Mouse (Mus musculus) midbrain, embryonic 16.5 days (tissue): Measurements from ENCODE around the gene Col24a1. TPM values are rescaled to one million over a fixed set of nuclear protein-coding genes. Genes with fewer than 3 reads are reported as not detected.

ENCODE experiments used
- ATAC-seq: fragments of 200-750 bp; cut with Nextera tagmentation; 2 replicates; pipeline ENCODE4 v1.8.0; 2017; ENCODE audit warnings: moderate TSS enrichment
- H3K27ac ChIP-seq: fragments of 300-500 bp; sonication (generic); 2 replicates; pipeline ENCODE4 v1.5.1; 2014; ENCODE audit warnings: mild to moderate bottlenecking, low read length, mixed read lengths
- H3K27me3 ChIP-seq: fragments of 300-500 bp; sonication (generic); 2 replicates; pipeline ENCODE4 v1.6.1; 2014; ENCODE audit warnings: low read depth, low read length, mixed read lengths; ENCODE audit not compliant: control insufficient read depth, insufficient read depth
- H3K36me3 ChIP-seq: fragments of 300-500 bp; sonication (generic); 2 replicates; pipeline ENCODE4 v1.6.1; 2014; ENCODE audit warnings: mild to moderate bottlenecking, low read length, moderate library complexity, mixed read lengths; ENCODE audit not compliant: control insufficient read depth, insufficient read depth
- H3K4me1 ChIP-seq: fragments of 300-500 bp; sonication (generic); 2 replicates; pipeline ENCODE4 v1.6.1; 2014; ENCODE audit warnings: mild to moderate bottlenecking, low read length, mixed read lengths; ENCODE audit not compliant: control insufficient read depth, insufficient read depth
- H3K4me2 ChIP-seq: fragments of 300-500 bp; sonication (generic); 2 replicates; pipeline ENCODE4 v1.6.1; 2014; ENCODE audit warnings: mild to moderate bottlenecking, low read length, mixed read lengths
- H3K4me3 ChIP-seq: fragments of 300-500 bp; sonication (generic); 2 replicates; pipeline ENCODE4 v1.5.1; 2014; ENCODE audit warnings: low read depth, mild to moderate bottlenecking, low read length, moderate library complexity, mixed read lengths
- H3K9ac ChIP-seq: fragments of 300-500 bp; sonication (generic); 2 replicates; pipeline ENCODE4 v1.6.1; 2014; ENCODE audit warnings: low read depth, low read length, mixed read lengths
- H3K9me3 ChIP-seq: fragments of 300-500 bp; sonication (generic); replicated peaks from 2 replicates; pipeline ENCODE4 v1.6.1; 2014; ENCODE audit warnings: mild to moderate bottlenecking, low read length, mixed read lengths; ENCODE audit not compliant: control insufficient read depth, poor library complexity, severe bottlenecking
- WGBS: fragments of 180-500 bp; shearing (Covaris S2); extraction: QIAGEN DNeasy Blood & Tissue Kit; methylation state at CpG from one replicate; pipeline ENCODE4 v1.1.7; 2014; 5-methylcytosine and 5-hydroxymethylcytosine counted together
- polyA plus RNA-seq: library from polyadenylated mRNA; unstranded; fragments of >200 nt; fragmentation: Nextera tagmentation; extraction: Ambion mirVana; gene quantifications from 2 replicates; pipeline ENCODE4 v1.2.1, GENCODE M21; 2015

Gene Col24a1
- polyA plus RNA-seq, 1 experiment from 2014 or later: 1.6 TPM

DNA sequence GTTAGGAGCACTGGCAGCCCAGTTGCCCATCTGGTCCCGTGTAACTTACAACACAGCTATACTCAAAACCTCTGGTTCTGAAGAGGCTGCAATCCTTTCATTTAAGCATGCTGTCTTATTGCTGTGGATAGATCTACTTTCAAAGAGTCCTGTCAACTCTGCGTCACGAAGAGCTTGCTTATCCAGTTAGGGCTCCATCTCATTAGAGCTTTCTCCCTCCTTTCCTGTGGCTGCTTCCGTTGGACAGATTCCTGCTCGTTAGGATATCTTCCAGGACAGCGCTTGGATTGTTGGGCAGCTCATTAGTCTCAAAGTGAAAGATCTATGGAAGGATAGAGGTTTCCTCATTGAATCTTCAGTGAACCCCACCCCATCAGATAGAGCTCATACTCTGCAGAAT, 206.6 kb downstream of the Col24a1 start:
- H3K4me3 ChIP-seq: no peak overlapping the region
- no peaks in the 10 kb centered on the region; the same call in 1 of the 2 replicates for H3K9me3 ChIP-seq
- no peak overlapping the region for H3K9ac ChIP-seq
- H3K4me2 ChIP-seq: no peak overlapping the region
- 71% methylated on average over 6 of the region's 6 CpGs for WGBS
- ATAC-seq: no peak
- no peak overlapping the region for H3K27ac ChIP-seq
- H3K4me1 ChIP-seq: no peaks in the 10 kb centered on the region
- no peaks in the 10 kb centered on the region for H3K36me3 ChIP-seq
- no peaks in the 10 kb centered on the region for H3K27me3 ChIP-seq

DNA sequence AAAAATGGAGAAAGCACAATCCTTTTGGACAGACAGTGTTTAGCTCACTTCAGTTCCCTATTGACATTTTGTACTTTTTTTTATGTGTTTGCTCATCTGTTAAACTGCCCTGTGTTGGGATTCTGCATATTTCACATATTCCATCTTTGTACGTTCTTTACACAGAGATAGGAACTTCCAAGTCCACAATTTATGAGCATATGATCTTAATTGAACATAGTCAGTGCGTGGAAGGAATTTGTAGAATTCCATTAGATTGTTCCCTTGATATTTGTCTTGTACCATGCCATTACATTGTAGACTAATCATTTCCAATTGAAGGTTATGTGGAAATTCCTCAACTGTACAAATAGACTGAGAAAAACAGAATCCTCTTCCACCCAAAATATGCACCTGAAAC, 212.6 kb downstream of the Col24a1 start:
- no peaks in the 10 kb centered on the region for H3K36me3 ChIP-seq
- 91% methylated on average over 2 of the region's 2 CpGs for WGBS

DNA sequence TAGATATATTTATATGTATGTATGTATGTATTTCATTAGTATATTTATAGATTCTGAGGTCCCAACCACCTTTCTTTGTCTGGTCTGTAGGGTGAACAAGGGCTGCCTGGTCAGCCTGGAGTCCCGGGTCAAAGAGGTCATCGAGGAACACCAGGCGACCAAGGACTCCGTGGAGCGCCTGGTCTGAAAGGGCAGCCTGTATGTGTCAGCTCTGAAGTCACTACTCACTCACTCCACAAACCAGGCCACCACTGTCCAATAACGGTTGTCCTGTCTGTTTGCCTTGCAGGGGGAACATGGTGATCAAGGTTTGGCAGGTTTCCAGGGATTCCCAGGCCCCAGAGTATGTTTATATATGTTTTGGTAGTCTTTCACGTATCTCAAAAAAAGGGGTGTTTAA, 216.3 kb downstream of the Col24a1 start:
- no peaks in the 10 kb centered on the region for H3K36me3 ChIP-seq
- H3K27me3 ChIP-seq: no peaks in the 10 kb centered on the region
- no peak overlapping the region for H3K4me2 ChIP-seq
- no peaks in the 10 kb centered on the region for H3K4me1 ChIP-seq
- H3K9me3 ChIP-seq: no peaks in the 10 kb centered on the region
- no peak overlapping the region for H3K27ac ChIP-seq
- 77% methylated on average over 7 of the region's 7 CpGs for WGBS
- no peak overlapping the region for H3K9ac ChIP-seq
- ATAC-seq: no peak
- H3K4me3 ChIP-seq: no peak overlapping the region

More for the DNA sequence above, 212.6 kb downstream of the Col24a1 start:
- no peak for ATAC-seq
- H3K27ac ChIP-seq: no peak overlapping the region
- H3K4me3 ChIP-seq: no peak overlapping the region
- no peaks in the 10 kb centered on the region for H3K4me1 ChIP-seq
- H3K4me2 ChIP-seq: no peak overlapping the region
- H3K9me3 ChIP-seq: no peaks in the 10 kb centered on the region
- H3K27me3 ChIP-seq: no peaks in the 10 kb centered on the region
- no peak overlapping the region for H3K9ac ChIP-seq

DNA sequence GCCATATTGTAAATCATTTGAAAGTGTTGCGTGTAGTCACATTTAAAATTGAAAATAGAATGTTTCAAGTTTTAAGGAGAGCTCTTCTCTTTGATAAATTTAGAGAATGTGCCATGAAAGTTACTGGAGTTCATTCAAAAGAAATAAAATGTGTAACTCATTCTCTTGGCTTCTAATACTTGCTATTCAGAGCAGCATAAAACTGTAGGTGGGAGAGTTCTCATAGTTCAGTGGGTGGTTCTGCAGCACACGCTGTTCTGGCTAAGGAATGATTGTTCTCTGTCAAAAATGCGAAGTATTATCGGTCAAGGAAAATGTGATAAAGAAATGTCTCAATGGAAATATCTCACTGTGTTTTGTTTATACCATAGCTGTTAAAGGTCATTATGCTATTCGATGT, 221.9 kb downstream of the Col24a1 start:
- H3K4me2 ChIP-seq: no peak overlapping the region
- no peak overlapping the region for H3K4me3 ChIP-seq
- no peaks in the 10 kb centered on the region for H3K36me3 ChIP-seq
- H3K4me1 ChIP-seq: no peaks in the 10 kb centered on the region
- H3K9me3 ChIP-seq: no peaks in the 10 kb centered on the region
- no peak for ATAC-seq
- H3K9ac ChIP-seq: no peak overlapping the region
- H3K27me3 ChIP-seq: no peaks in the 10 kb centered on the region
- no peak overlapping the region for H3K27ac ChIP-seq
- WGBS: 86% methylated on average over 5 of the region's 5 CpGs

DNA sequence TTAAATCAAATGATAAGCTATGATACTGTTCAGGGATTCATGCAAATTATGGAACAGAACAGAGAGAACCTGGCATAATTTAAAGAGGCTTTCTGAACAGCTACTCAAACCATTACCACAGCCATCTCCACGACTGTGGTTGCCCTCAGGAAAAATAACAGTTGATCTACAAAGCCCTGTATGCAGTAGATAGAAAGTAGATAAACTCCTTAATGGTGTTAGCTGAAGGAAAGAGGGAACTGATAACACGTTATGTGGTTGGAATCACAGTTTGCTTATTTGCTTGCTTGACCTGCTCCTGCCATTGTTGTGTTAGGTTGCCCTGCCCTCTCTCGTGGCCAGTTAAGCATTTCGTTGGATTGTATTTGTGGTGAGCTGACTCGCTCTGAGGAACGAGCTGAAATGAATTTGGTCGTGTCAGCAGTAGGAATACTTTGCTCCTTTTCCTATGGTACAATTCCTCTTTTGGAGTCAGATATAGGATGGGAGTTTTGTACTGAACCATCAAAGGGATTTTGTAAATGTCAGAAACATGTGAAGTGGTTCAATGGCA, 229.3 kb downstream of the Col24a1 start:
- H3K36me3 ChIP-seq: no peaks in the 10 kb centered on the region
- no peaks in the 10 kb centered on the region for H3K27me3 ChIP-seq
- no peaks in the 10 kb centered on the region for H3K9me3 ChIP-seq
- no peak for ATAC-seq
- no peak overlapping the region for H3K4me3 ChIP-seq
- no peak overlapping the region for H3K9ac ChIP-seq
- H3K4me1 ChIP-seq: no peaks in the 10 kb centered on the region
- 64% methylated on average over 7 of the region's 7 CpGs for WGBS
- no peak overlapping the region for H3K4me2 ChIP-seq
- no peak overlapping the region for H3K27ac ChIP-seq

DNA sequence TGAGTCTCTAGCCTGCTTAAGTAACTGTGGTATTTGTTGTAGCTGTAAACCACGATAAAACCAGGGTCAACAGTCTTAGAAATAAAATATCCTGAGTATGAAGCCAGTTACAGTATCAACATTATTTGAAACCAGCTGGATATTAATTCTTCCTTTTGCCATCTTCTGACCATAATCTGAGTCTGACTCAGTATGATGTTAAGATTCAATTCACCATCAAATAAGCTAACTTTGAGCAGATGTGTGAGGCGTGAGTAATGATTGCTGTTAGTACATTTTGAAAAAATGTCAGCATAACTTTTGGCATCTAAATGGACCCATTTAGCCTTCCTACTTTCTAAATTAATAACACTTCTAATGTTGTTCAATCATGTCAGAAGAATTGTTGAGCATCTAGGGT, 230.0 kb downstream of the Col24a1 start:
- H3K27ac ChIP-seq: no peak overlapping the region
- WGBS: 86% methylated on average over 2 of the region's 2 CpGs
- no peak overlapping the region for H3K4me3 ChIP-seq
- H3K9me3 ChIP-seq: no peaks in the 10 kb centered on the region
- H3K27me3 ChIP-seq: no peaks in the 10 kb centered on the region
- no peak overlapping the region for H3K4me2 ChIP-seq
- no peak overlapping the region for H3K9ac ChIP-seq
- H3K4me1 ChIP-seq: no peaks in the 10 kb centered on the region
- no peaks in the 10 kb centered on the region for H3K36me3 ChIP-seq
- ATAC-seq: no peak

DNA sequence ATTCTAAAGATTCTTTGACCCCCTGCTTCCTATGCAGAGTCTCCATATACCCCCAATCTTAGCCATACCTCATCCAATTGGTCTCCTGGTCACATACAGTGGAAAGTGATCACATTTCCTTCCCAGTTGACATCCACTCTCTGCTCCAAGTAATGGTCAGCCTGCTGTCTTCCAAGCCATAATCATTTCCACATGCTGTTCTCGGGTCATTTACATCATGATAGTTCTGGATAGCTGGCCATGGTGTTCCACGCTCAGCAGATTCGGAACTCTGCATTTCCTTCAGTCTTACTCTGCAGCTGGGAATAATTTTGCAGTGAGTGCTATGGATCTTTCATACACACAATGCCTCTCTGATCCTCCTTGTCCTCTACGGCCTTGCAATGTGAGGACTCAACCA, 233.0 kb downstream of the Col24a1 start:
- H3K27ac ChIP-seq: no peak overlapping the region
- H3K36me3 ChIP-seq: no peaks in the 10 kb centered on the region
- no peak overlapping the region for H3K9ac ChIP-seq
- no peaks in the 10 kb centered on the region for H3K4me1 ChIP-seq
- H3K4me3 ChIP-seq: no peak overlapping the region
- no peak overlapping the region for H3K4me2 ChIP-seq
- no peaks in the 10 kb centered on the region for H3K27me3 ChIP-seq
- no peaks in the 10 kb centered on the region for H3K9me3 ChIP-seq
- 92% methylated on average over 4 of the region's 4 CpGs for WGBS
- no peak for ATAC-seq

DNA sequence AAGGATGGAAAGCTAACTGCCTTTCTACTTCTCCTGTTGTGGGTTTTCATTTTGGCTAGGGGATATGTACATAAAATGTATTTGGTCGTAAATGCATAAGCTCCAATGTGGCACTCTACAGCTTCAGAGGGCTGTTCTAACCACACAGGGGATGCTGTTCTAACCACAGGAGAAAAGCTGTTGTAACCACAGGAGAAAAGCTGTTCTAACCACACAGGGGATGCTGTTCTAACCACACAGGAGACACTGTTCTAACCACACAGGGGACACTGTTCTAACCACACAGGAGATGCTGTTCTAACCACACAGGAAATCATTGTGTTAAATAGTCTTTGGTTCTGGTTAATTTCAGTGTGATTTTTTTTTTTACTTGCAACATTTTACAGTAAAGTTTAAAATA, 245.6 kb downstream of the Col24a1 start:
- H3K27me3 ChIP-seq: no peaks in the 10 kb centered on the region
- no peak overlapping the region for H3K27ac ChIP-seq
- H3K9ac ChIP-seq: no peak overlapping the region
- H3K9me3 ChIP-seq: no peaks in the 10 kb centered on the region
- no peak for ATAC-seq
- no peak overlapping the region for H3K4me2 ChIP-seq
- H3K36me3 ChIP-seq: no peaks in the 10 kb centered on the region
- no peaks in the 10 kb centered on the region for H3K4me1 ChIP-seq
- WGBS: 97% methylated on average over 1 of the region's 1 CpGs
- no peak overlapping the region for H3K4me3 ChIP-seq

DNA sequence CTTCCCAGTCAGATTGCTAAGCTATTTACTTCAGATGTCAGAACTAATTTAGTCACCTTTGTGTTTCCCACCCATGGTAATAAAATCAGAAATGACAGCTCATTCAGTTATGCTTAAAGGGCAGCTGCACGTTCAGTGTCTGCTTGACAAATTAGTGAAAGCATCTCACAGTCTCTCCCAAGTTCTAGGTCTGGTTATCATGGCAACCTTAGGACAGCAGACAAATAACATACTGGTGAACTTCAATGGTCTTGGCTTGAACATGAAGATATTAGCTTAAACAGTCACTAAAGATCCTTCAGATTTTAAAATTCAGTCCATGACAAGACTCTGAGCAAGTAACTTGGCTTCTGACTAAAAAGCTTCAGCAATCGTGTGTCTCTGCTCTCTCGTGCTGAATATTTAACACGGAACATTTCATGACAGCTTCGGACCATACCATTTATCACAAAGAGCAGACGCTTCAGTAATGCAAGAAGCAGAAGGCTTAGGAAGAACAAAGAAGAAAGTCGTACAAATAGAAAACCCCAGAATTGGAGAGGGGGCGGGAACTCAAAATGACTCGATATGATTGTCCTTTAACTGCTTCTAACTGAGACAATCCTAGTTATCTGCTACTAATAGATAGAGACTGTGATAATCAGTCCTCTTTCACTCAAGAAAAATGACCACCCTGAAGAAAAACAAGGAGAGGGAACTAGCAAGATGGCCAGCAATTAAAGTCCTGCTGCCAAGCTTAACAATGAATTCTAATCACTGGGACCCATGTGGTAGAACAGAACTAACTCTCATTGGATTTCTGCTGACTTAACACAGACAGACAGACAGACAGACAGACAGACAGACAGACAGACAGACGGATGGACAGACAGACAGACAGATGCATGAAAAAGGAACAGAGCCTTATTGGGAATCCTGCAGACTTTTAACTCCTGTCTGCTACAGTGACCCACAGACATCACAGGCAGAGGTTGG, 256.5 kb downstream of the Col24a1 start:
- Histone ChIP-seq H3K9me3 (no peaks in the 10 kb centered on the region), H3K36me3 (no peaks in the 10 kb centered on the region), H3K27me3 (no peaks in the 10 kb centered on the region), H3K4me3 (no peak overlapping the region), H3K4me2 (no peak overlapping the region), H3K9ac (no peak overlapping the region), H3K4me1 (0 out of 2 replicates have a peak, but pooled peaks cover 2% of the 10 kb centered on the region), H3K27ac (no peak overlapping the region)
- no peak for ATAC-seq
- 66% methylated on average over 10 of the region's 10 CpGs for WGBS
